Mouse (Mus musculus): ENCODE data around the gene Kcnj12. TPM values are rescaled to one million over a fixed set of nuclear protein-coding genes. Genes with fewer than 3 reads are reported as not detected.

Kcnj12 gene
- polyA plus RNA-seq, 1 experiment: 0.81 TPM

- H3K4me1 ChIP-seq (ENCODE audit: control insufficient read depth, insufficient read depth, insufficient read length, low read length): peaks cover 5% of the 10 kb centered on the region; the same call in 1 of the 2 replicates
- H3K27me3 ChIP-seq (ENCODE audit: control insufficient read depth, insufficient read depth, low read length): no peaks in the 10 kb centered on the region
- H3K4me3 ChIP-seq (ENCODE audit: low read depth, low read length): no peak overlapping the region
- 75% methylated on average over 10 of the region's 10 CpGs for whole genome bisulfite sequencing
- H3K36me3 ChIP-seq (ENCODE audit: control insufficient read depth, insufficient read depth, low read length): no peaks in the 10 kb centered on the region
- no peak overlapping the region for H3K27ac ChIP-seq (ENCODE audit: insufficient read depth, low read depth, low read length)
- TF ChIP-seq POLR2A (IDR thresholded peaks at IDR 0.05; ENCODE audit: low read depth, low read length) (no peak), CTCF (IDR thresholded peaks at IDR 0.05; ENCODE audit: extremely low read depth, insufficient read length, insufficient replicate concordance, low read depth, low read length) (no peak)
These were observed 37.5 kb downstream of the Kcnj12 start for GRCm38 (mm10) chr11:61059691-61060457.

- H3K36me3 ChIP-seq (ENCODE audit: control insufficient read depth, insufficient read depth, low read length): no peaks in the 10 kb centered on the region
- no peak overlapping the region for H3K27ac ChIP-seq (ENCODE audit: insufficient read depth, low read depth, low read length)
- H3K4me3 ChIP-seq (ENCODE audit: low read depth, low read length): no peak overlapping the region
- H3K27me3 ChIP-seq (ENCODE audit: control insufficient read depth, insufficient read depth, low read length): no peaks in the 10 kb centered on the region
- no peak for TF ChIP-seq CTCF (IDR thresholded peaks at IDR 0.05; ENCODE audit: extremely low read depth, insufficient read length, insufficient replicate concordance, low read depth, low read length)
- TF ChIP-seq POLR2A (IDR thresholded peaks at IDR 0.05; ENCODE audit: low read depth, low read length): no peak
- 85% methylated on average over 4 of the region's 4 CpGs for WGBS
- H3K4me1 ChIP-seq (ENCODE audit: control insufficient read depth, insufficient read depth, insufficient read length, low read length): peaks cover 5% of the 10 kb centered on the region; the same call in 1 of the 2 replicates
These were observed 38.3 kb downstream of the Kcnj12 start for GRCm38 (mm10) chr11:61060634-61061033.

GRCm38 (mm10) chr11:61062548-61063461 lies 40.4 kb downstream of the Kcnj12 start:
- Histone ChIP-seq H3K36me3 (ENCODE audit: control insufficient read depth, insufficient read depth, low read length) (no peaks in the 10 kb centered on the region), H3K27ac (ENCODE audit: insufficient read depth, low read depth, low read length) (no peak overlapping the region), H3K27me3 (ENCODE audit: control insufficient read depth, insufficient read depth, low read length) (no peaks in the 10 kb centered on the region), H3K4me1 (ENCODE audit: control insufficient read depth, insufficient read depth, insufficient read length, low read length) (peaks cover 5% of the 10 kb centered on the region; the same call in 1 of the 2 replicates), H3K4me3 (ENCODE audit: low read depth, low read length) (no peak overlapping the region)
- WGBS: 71% methylated on average over 18 of the region's 18 CpGs
- no peak for TF ChIP-seq CTCF (IDR thresholded peaks at IDR 0.05; ENCODE audit: extremely low read depth, insufficient read length, insufficient replicate concordance, low read depth, low read length)
- no peak for TF ChIP-seq POLR2A (IDR thresholded peaks at IDR 0.05; ENCODE audit: low read depth, low read length)

- no peak overlapping the region for H3K27ac ChIP-seq (ENCODE audit: insufficient read depth, low read depth, low read length)
- no peaks in the 10 kb centered on the region for H3K27me3 ChIP-seq (ENCODE audit: control insufficient read depth, insufficient read depth, low read length)
- no peak for TF ChIP-seq POLR2A (IDR thresholded peaks at IDR 0.05; ENCODE audit: low read depth, low read length)
- TF ChIP-seq CTCF (IDR thresholded peaks at IDR 0.05; ENCODE audit: extremely low read depth, insufficient read length, insufficient replicate concordance, low read depth, low read length): no peak
- H3K36me3 ChIP-seq (ENCODE audit: control insufficient read depth, insufficient read depth, low read length): no peaks in the 10 kb centered on the region
- peaks cover 5% of the 10 kb centered on the region; the same call in 1 of the 2 replicates for H3K4me1 ChIP-seq (ENCODE audit: control insufficient read depth, insufficient read depth, insufficient read length, low read length)
- H3K4me3 ChIP-seq (ENCODE audit: low read depth, low read length): no peak overlapping the region
- 92% methylated on average over 6 of the region's 6 CpGs for WGBS
These were observed 41.1 kb downstream of the Kcnj12 start for GRCm38 (mm10) chr11:61063503-61063902.

GRCm38 (mm10) chr11:61065620-61066019 lies 43.3 kb downstream of the Kcnj12 start:
- peaks cover 5% of the 10 kb centered on the region; the same call in 1 of the 2 replicates for H3K4me1 ChIP-seq (ENCODE audit: control insufficient read depth, insufficient read depth, insufficient read length, low read length)
- 83% methylated on average over 6 of the region's 6 CpGs for WGBS
- no peaks in the 10 kb centered on the region for H3K36me3 ChIP-seq (ENCODE audit: control insufficient read depth, insufficient read depth, low read length)
- no peak overlapping the region for H3K27ac ChIP-seq (ENCODE audit: insufficient read depth, low read depth, low read length)
- H3K27me3 ChIP-seq (ENCODE audit: control insufficient read depth, insufficient read depth, low read length): no peaks in the 10 kb centered on the region
- no peak for TF ChIP-seq CTCF (IDR thresholded peaks at IDR 0.05; ENCODE audit: extremely low read depth, insufficient read length, insufficient replicate concordance, low read depth, low read length)
- TF ChIP-seq POLR2A (IDR thresholded peaks at IDR 0.05; ENCODE audit: low read depth, low read length): no peak
- H3K4me3 ChIP-seq (ENCODE audit: low read depth, low read length): no peak overlapping the region

- TF ChIP-seq CTCF (IDR thresholded peaks at IDR 0.05; ENCODE audit: extremely low read depth, insufficient read length, insufficient replicate concordance, low read depth, low read length) (no peak), POLR2A (IDR thresholded peaks at IDR 0.05; ENCODE audit: low read depth, low read length) (no peak)
- 64% methylated on average over 9 of the region's 9 CpGs for WGBS
These were observed 44.9 kb downstream of the Kcnj12 start for GRCm38 (mm10) chr11:61067133-61067835.

More at GRCm38 (mm10) chr11:61067133-61067835, 44.9 kb downstream of the Kcnj12 start:
- no peak overlapping the region for H3K4me3 ChIP-seq (ENCODE audit: low read depth, low read length)
- H3K27ac ChIP-seq (ENCODE audit: insufficient read depth, low read depth, low read length): no peak overlapping the region
- no peaks in the 10 kb centered on the region for H3K36me3 ChIP-seq (ENCODE audit: control insufficient read depth, insufficient read depth, low read length)
- no peaks in the 10 kb centered on the region for H3K27me3 ChIP-seq (ENCODE audit: control insufficient read depth, insufficient read depth, low read length)
- H3K4me1 ChIP-seq (ENCODE audit: control insufficient read depth, insufficient read depth, insufficient read length, low read length): no peaks in the 10 kb centered on the region

All from small intestine, adult 2 months (tissue).